Mouse (Mus musculus): Measurements from ENCODE around the gene Msantd2.

The Msantd2 gene

DNA sequence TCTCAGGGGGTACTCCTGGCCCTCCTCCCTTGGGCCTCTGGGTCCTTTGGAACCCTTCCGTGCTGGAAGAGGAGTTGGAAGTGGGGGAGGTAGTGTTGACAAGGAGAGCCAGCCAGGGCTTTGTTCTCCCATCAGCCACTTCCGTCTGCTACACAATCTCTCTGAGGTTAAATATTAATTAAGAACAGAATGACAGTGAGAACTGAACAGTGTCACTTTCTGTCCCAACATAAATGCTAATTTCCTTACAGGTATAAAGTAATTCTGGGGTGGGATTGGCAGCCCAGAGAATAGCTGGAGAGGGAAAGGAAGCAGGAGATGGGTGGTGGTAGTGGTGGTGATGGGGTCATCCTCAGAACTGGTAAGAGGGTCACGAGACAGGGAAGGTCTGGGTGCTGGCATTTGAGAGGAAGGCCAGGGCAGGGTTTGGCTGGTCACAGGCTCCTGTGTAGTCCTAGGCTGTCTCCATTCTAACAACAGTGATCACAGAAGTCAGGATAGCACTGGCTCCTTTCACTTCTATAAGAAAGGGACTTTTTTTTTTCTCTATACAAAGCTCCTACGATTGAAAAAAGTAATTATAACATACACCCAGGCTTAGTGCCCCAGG is 79.6 kb downstream of the Msantd2 start:
- DNase-seq (ENCODE audit: low read depth, low spot score) = no peak

DNA sequence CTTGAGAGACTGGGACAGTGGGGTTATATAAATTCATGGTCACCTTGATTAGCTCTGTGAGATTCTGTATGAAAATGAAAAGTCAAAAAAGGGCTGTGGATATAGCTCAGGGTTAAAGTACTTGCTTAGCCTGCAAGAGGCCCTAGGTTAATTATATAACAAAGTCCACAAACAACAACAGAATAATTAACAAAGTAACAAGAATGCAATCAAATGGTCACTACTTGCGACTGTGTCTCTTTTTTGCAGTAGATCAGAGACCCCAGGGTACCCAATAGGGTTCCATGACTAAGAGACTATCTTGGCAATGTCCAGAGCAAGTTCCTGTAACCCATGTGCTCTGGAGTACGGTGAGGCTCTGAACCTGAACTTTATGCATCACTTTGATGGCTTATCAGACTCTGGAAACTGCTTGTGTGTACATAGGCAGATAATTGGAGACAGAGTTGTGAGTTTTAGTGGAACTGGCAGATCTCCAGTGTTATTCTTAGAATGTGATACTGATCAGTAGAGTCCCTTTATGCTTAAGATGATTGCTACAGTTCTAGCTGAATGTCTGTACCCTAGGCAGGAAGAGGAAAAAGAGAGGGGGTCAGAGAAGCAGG is 80.2 kb downstream of the Msantd2 start:
- no peak for DNase-seq (ENCODE audit: low read depth, low spot score)

DNA sequence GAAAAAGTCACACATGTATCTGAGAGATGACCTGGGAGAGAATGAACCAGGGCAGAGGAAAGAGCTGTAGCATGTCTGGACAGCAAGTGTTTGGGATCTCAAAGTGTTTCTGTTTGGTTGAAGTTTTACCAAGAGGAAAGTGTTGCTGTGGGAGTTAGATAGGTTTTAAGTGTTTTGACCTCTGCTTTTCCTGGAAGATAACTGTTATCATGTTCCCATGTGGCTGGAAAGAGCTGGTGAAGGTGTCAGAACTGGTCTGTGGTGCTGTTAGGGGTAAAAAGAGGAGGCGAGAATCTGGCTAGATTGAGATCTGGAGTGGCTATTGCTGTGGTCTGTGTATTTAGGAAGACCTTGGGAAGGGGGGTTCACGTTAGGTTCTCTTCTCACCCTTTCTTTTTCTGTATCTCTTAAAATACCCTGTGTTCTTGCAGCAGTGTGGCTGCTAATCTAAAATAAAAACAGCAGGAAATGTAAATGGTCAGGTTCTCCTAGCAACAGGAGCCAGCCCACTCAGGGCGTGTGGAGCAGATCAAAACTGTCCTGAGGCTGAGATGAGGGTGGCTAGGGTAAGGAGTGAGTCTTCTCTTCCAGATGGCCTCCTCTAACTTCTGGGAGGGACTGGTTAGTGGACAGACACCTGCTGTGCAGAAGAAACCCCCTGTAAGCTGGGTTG is 83.2 kb downstream of the Msantd2 start:
- DNase-seq (ENCODE audit: low read depth, low spot score) = no peak
